Mouse (Mus musculus): ENCODE measurements around the gene Rpp21. TPM values are rescaled to one million over a fixed set of nuclear protein-coding genes. Genes with fewer than 3 reads are reported as not detected.

The Rpp21 gene
- polyA plus RNA-seq (2016; fragmentation: Nextera tagmentation; extraction: Ambion mirVana), result 84.4 and 87.9 TPM in 2 replicates

- Histone ChIP-seq H3K36me3 (peaks cover 42% of the 10 kb centered on the region), H3K27me3 (replicated peaks) (no peaks in the 10 kb centered on the region), H3K4me2 (peak within 1 kb of the TSS; percentile 60), H3K9ac (peak within 1 kb of the TSS; percentile 73), H3K9me3 (replicated peaks) (no peaks in the 10 kb centered on the region), H3K27ac (ENCODE audit: poor library complexity, severe bottlenecking) (peak within 1 kb of the TSS; percentile 71), H3K4me1 (replicated peaks) (peaks cover 17% of the 10 kb centered on the region), H3K4me3 (peak within 1 kb of the TSS; percentile 75)
- ATAC-seq (ENCODE audit: insufficient number of reproducible peaks, low FRiP score), result no peak
- WGBS, result 47% methylated on average over 6 of the region's 6 CpGs
Observed at GRCm38 (mm10) chr17:36257969-36258368, at the start of gene Rpp21. TSS of gene Rpp21 (minus strand) at chr17:36258069.

GRCm38 (mm10) chr17:36286390-36286789 lies 28.5 kb upstream of the Rpp21 start, which contains the start of gene H2-M10.2:
TSS of gene H2-M10.2 (minus strand) at chr17:36286490.
- Histone ChIP-seq H3K36me3 (peaks cover 14% of the 10 kb centered on the region), H3K9ac (no peak within 1 kb of the TSS), H3K4me2 (no peak within 1 kb of the TSS), H3K27ac (ENCODE audit: poor library complexity, severe bottlenecking) (no peak within 1 kb of the TSS), H3K4me1 (replicated peaks) (no peaks in the 10 kb centered on the region), H3K4me3 (no peak within 1 kb of the TSS), H3K9me3 (replicated peaks) (peaks cover 11% of the 10 kb centered on the region), H3K27me3 (replicated peaks) (no peaks in the 10 kb centered on the region)
- no peak for ATAC-seq (ENCODE audit: insufficient number of reproducible peaks, low FRiP score)
- WGBS, result 81% methylated on average over 2 of the region's 2 CpGs

- no peaks in the 10 kb centered on the region for H3K27me3 ChIP-seq (replicated peaks)
- peaks cover 12% of the 10 kb centered on the region for H3K9me3 ChIP-seq (replicated peaks)
- H3K4me1 ChIP-seq (replicated peaks), result 0 out of 2 replicates have a peak, but pooled peaks cover 5% of the 10 kb centered on the region
- H3K36me3 ChIP-seq, result peaks cover 36% of the 10 kb centered on the region
- H3K9ac ChIP-seq, result no peak overlapping the region
- no peak overlapping the region for H3K4me3 ChIP-seq
- H3K4me2 ChIP-seq, result no peak overlapping the region
- WGBS, result 86% methylated on average over 4 of the region's 4 CpGs
- no peak for ATAC-seq (ENCODE audit: insufficient number of reproducible peaks, low FRiP score)
- H3K27ac ChIP-seq (ENCODE audit: poor library complexity, severe bottlenecking), result no peak overlapping the region
Observed at GRCm38 (mm10) chr17:36281521-36282245, 23.8 kb upstream of the Rpp21 start.

GRCm38 (mm10) chr17:36274776-36275175 lies 16.9 kb upstream of the Rpp21 start:
- H3K27me3 ChIP-seq (replicated peaks), result no peaks in the 10 kb centered on the region
- no peak overlapping the region for H3K4me3 ChIP-seq
- peaks cover 33% of the 10 kb centered on the region for H3K4me1 ChIP-seq (replicated peaks)
- H3K9ac ChIP-seq, result no peak overlapping the region
- no peak overlapping the region for H3K27ac ChIP-seq (ENCODE audit: poor library complexity, severe bottlenecking)
- WGBS, result 88% methylated on average over 4 of the region's 4 CpGs
- H3K4me2 ChIP-seq, result no peak overlapping the region
- ATAC-seq (ENCODE audit: insufficient number of reproducible peaks, low FRiP score), result no peak
- H3K36me3 ChIP-seq, result peaks cover 31% of the 10 kb centered on the region
- no peaks in the 10 kb centered on the region for H3K9me3 ChIP-seq (replicated peaks)

GRCm38 (mm10) chr17:36273796-36274195 lies 15.9 kb upstream of the Rpp21 start:
- no peaks in the 10 kb centered on the region for H3K9me3 ChIP-seq (replicated peaks)
- H3K27ac ChIP-seq (ENCODE audit: poor library complexity, severe bottlenecking), result no peak overlapping the region
- H3K4me3 ChIP-seq, result no peak overlapping the region
- H3K27me3 ChIP-seq (replicated peaks), result no peaks in the 10 kb centered on the region
- 87% methylated on average over 4 of the region's 4 CpGs for WGBS
- H3K4me1 ChIP-seq (replicated peaks), result peaks cover 32% of the 10 kb centered on the region
- no peak overlapping the region; the same call in 1 of the 2 replicates for H3K9ac ChIP-seq
- peaks cover 29% of the 10 kb centered on the region for H3K36me3 ChIP-seq
- no peak for ATAC-seq (ENCODE audit: insufficient number of reproducible peaks, low FRiP score)
- no peak overlapping the region for H3K4me2 ChIP-seq

GRCm38 (mm10) chr17:36272643-36273366 lies 14.9 kb upstream of the Rpp21 start:
- ATAC-seq (ENCODE audit: insufficient number of reproducible peaks, low FRiP score), result no peak
- H3K4me3 ChIP-seq, result peak overlapping the region; percentile 92
- H3K36me3 ChIP-seq, result peaks cover 29% of the 10 kb centered on the region
- WGBS, result 80% methylated on average over 9 of the region's 9 CpGs
- peaks cover 30% of the 10 kb centered on the region for H3K4me1 ChIP-seq (replicated peaks)
- no peaks in the 10 kb centered on the region for H3K27me3 ChIP-seq (replicated peaks)
- no peak overlapping the region for H3K27ac ChIP-seq (ENCODE audit: poor library complexity, severe bottlenecking)
- H3K4me2 ChIP-seq, result peak overlapping the region; percentile 94
- H3K9ac ChIP-seq, result peak overlapping the region; percentile 88
- no peaks in the 10 kb centered on the region for H3K9me3 ChIP-seq (replicated peaks)

- Histone ChIP-seq H3K4me2 (peak within 1 kb of the TSS; percentile 94), H3K9me3 (replicated peaks) (no peaks in the 10 kb centered on the region), H3K4me3 (peak within 1 kb of the TSS; percentile 92), H3K27me3 (replicated peaks) (no peaks in the 10 kb centered on the region), H3K9ac (peak within 1 kb of the TSS; percentile 88), H3K4me1 (replicated peaks) (peaks cover 30% of the 10 kb centered on the region), H3K36me3 (peaks cover 39% of the 10 kb centered on the region), H3K27ac (ENCODE audit: poor library complexity, severe bottlenecking) (peak within 1 kb of the TSS; percentile 89)
- under 1% methylated on average over 43 of the region's 43 CpGs for whole genome bisulfite sequencing
- ATAC-seq (ENCODE audit: insufficient number of reproducible peaks, low FRiP score), result peak; percentile 86
Observed at GRCm38 (mm10) chr17:36271586-36272256, 13.9 kb upstream of the Rpp21 start, which contains the start of gene Trim39. TSS of gene Trim39 (minus strand) at chr17:36272247.

GRCm38 (mm10) chr17:36270956-36271585 lies 13.2 kb upstream of the Rpp21 start:
- peak overlapping the region; percentile 92 for H3K4me3 ChIP-seq
- no peaks in the 10 kb centered on the region for H3K27me3 ChIP-seq (replicated peaks)
- peak overlapping the region; percentile 88 for H3K9ac ChIP-seq
- peak overlapping the region; percentile 89 for H3K27ac ChIP-seq (ENCODE audit: poor library complexity, severe bottlenecking)
- peaks cover 39% of the 10 kb centered on the region for H3K36me3 ChIP-seq
- H3K4me2 ChIP-seq, result peak overlapping the region; percentile 94
- ATAC-seq (ENCODE audit: insufficient number of reproducible peaks, low FRiP score), result peak; percentile 92
- under 1% methylated on average over 78 of the region's 84 CpGs for WGBS
- H3K9me3 ChIP-seq (replicated peaks), result no peaks in the 10 kb centered on the region
- H3K4me1 ChIP-seq (replicated peaks), result peaks cover 30% of the 10 kb centered on the region

- peaks cover 10% of the 10 kb centered on the region; the same call in 1 of the 2 replicates for H3K4me1 ChIP-seq (replicated peaks)
- no peaks in the 10 kb centered on the region for H3K9me3 ChIP-seq (replicated peaks)
- no peak overlapping the region for H3K27ac ChIP-seq (ENCODE audit: poor library complexity, severe bottlenecking)
- no peak overlapping the region for H3K4me2 ChIP-seq
- H3K36me3 ChIP-seq, result peaks cover 66% of the 10 kb centered on the region
- no peak overlapping the region for H3K9ac ChIP-seq
- H3K27me3 ChIP-seq (replicated peaks), result no peaks in the 10 kb centered on the region
- no peak overlapping the region for H3K4me3 ChIP-seq
- 75% methylated on average over 5 of the region's 5 CpGs for WGBS
- no peak for ATAC-seq (ENCODE audit: insufficient number of reproducible peaks, low FRiP score)
Observed at GRCm38 (mm10) chr17:36265834-36266233, 8.0 kb upstream of the Rpp21 start.

- no peak for ATAC-seq (ENCODE audit: insufficient number of reproducible peaks, low FRiP score)
- Histone ChIP-seq H3K4me1 (replicated peaks) (no peaks in the 10 kb centered on the region), H3K9ac (no peak overlapping the region), H3K4me3 (no peak overlapping the region), H3K4me2 (no peak overlapping the region), H3K27me3 (replicated peaks) (no peaks in the 10 kb centered on the region), H3K27ac (ENCODE audit: poor library complexity, severe bottlenecking) (no peak overlapping the region), H3K36me3 (peaks cover 81% of the 10 kb centered on the region), H3K9me3 (replicated peaks) (no peaks in the 10 kb centered on the region)
- 85% methylated on average over 3 of the region's 3 CpGs for WGBS
Observed at GRCm38 (mm10) chr17:36264273-36264925, 6.5 kb upstream of the Rpp21 start.
